In genomic region chr15:63679984-63680925, GRCm38 (mm10) we compare ENCODE assay signal across 16 mouse cellular contexts.
DNase-seq lines count a peak whose midpoint lies in the region; ATAC-seq and TF ChIP-seq lines count a peak whose summit lies in the region.
"Had no signal": no experiment of that assay in that cellular context is flagged by ENCODE, and none has a peak within 500 bp of the region (broad histone marks: within the 10 kb centered on the region; RNA-seq: fewer than 3 reads in every experiment).

No protein-coding gene starts in this region.

- H3K27ac ChIP-seq in lung, embryonic 16.5 days (ENCODE audit: low read length): peak overlapping the region; percentile 54
- 0 out of 2 replicates have a peak overlapping the region, but pooled peaks have one; percentile 8 for H3K27ac ChIP-seq in stomach, embryonic 16.5 days (ENCODE audit: low read length)
- H3K27ac ChIP-seq: heart, embryonic 13.5 days; liver, embryonic 15.5 days had no signal

- H3K4me3 ChIP-seq in lung, embryonic 16.5 days (ENCODE audit: low read length): no peak overlapping the region
- no peak overlapping the region for H3K4me3 ChIP-seq in lung, adult 2 months (replicated peaks; ENCODE audit: extremely low read depth, low read depth, low read length)
- no peak overlapping the region for H3K4me3 ChIP-seq in stomach, embryonic 16.5 days (replicated peaks; ENCODE audit: low read length)
- H3K4me3 ChIP-seq: erythroblast, embryonic 14.5 days; heart, embryonic 13.5 days; liver, embryonic 15.5 days; megakaryocyte, embryonic 14.5 days had no signal

- H3K4me1 ChIP-seq in lung, embryonic 16.5 days (replicated peaks; ENCODE audit: control insufficient read depth, insufficient read depth, low read length): peaks cover 17% of the 10 kb centered on the region
- H3K4me1 ChIP-seq in lung, adult 2 months (ENCODE audit: control insufficient read depth, insufficient read depth, low read length): no peaks in the 10 kb centered on the region
- peaks cover 2% of the 10 kb centered on the region; the same call in 1 of the 2 replicates for H3K4me1 ChIP-seq in stomach, embryonic 16.5 days (ENCODE audit: control insufficient read depth, insufficient read depth, low read length)
- H3K4me1 ChIP-seq: liver, embryonic 15.5 days had no signal

- H3K27me3 ChIP-seq in lung, embryonic 16.5 days (ENCODE audit: control insufficient read depth, insufficient read depth, low read depth, low read length): no peaks in the 10 kb centered on the region
- no peaks in the 10 kb centered on the region for H3K27me3 ChIP-seq in stomach, embryonic 16.5 days (ENCODE audit: control insufficient read depth, insufficient read depth, low read length)
- H3K27me3 ChIP-seq: heart, embryonic 13.5 days; liver, embryonic 15.5 days; megakaryocyte, embryonic 14.5 days; Patski had no signal

- no peak overlapping the region for H3K4me2 ChIP-seq in lung, embryonic 16.5 days (ENCODE audit: low read depth, low read length)
- no peak overlapping the region for H3K4me2 ChIP-seq in stomach, embryonic 16.5 days (ENCODE audit: low read depth, low read length)
- H3K4me2 ChIP-seq: heart, embryonic 13.5 days; liver, embryonic 15.5 days had no signal

- no peaks in the 10 kb centered on the region for H3K9me3 ChIP-seq in lung, embryonic 16.5 days (ENCODE audit: control insufficient read depth, low read length)
- H3K9me3 ChIP-seq in stomach, embryonic 16.5 days (replicated peaks; ENCODE audit: control insufficient read depth, low read length): no peaks in the 10 kb centered on the region
- H3K9me3 ChIP-seq: heart, embryonic 13.5 days; liver, embryonic 15.5 days; megakaryocyte, embryonic 14.5 days had no signal

- H3K9ac ChIP-seq in lung, embryonic 16.5 days (ENCODE audit: low read length): no peak overlapping the region
- no peak overlapping the region for H3K9ac ChIP-seq in stomach, embryonic 16.5 days (ENCODE audit: low read length)
- H3K9ac ChIP-seq: heart, embryonic 13.5 days; liver, embryonic 15.5 days had no signal

- DNase-seq in lung, adult 2 months: no peak
- DNase-seq in left cerebral cortex, postnatal 14 days (ENCODE audit: low spot score in 2 of 2): peak; percentile 12 to 46
- DNase-seq in gastrocnemius, postnatal 25 days: no peak
- DNase-seq: cerebellum, postnatal 36 days; gastrocnemius, postnatal 36 days; kidney, adult 8-10 months; thymus, postnatal 25 days had no signal

- intact Hi-C loops in left cerebral cortex, postnatal 14 days (cut with DNase I): no loop called here

- no peak for TF ChIP-seq POLR2A in lung, adult 2 months (IDR thresholded peaks at IDR 0.05; ENCODE audit: borderline replicate concordance, extremely low read depth, low read depth, low read length)

- no peaks in the 10 kb centered on the region for H3K36me3 ChIP-seq in lung, embryonic 16.5 days (ENCODE audit: control insufficient read depth, insufficient read depth, low read length)
- no peaks in the 10 kb centered on the region for H3K36me3 ChIP-seq in stomach, embryonic 16.5 days (ENCODE audit: control insufficient read depth, insufficient read depth, low read length)
- H3K36me3 ChIP-seq: heart, embryonic 13.5 days; liver, embryonic 15.5 days had no signal

- TF ChIP-seq CTCF in lung, adult 2 months (IDR thresholded peaks at IDR 0.05; ENCODE audit: insufficient read depth, low read length): no peak

- peak; percentile 89 for ATAC-seq in lung, embryonic 16.5 days (ENCODE audit: low read depth)
- ATAC-seq in frontal cortex, adult (ENCODE audit: low TSS enrichment): peak; percentile 96
- ATAC-seq in stomach, embryonic 16.5 days (ENCODE audit: insufficient read depth, low FRiP score): no peak
- ATAC-seq in cerebellum, adult (ENCODE audit: insufficient number of reproducible peaks, low FRiP score, low TSS enrichment): no peak
- ATAC-seq: Patski had no signal

- 35% methylated on average over 3 of the region's 3 CpGs for WGBS in lung, embryonic 16.5 days
- 51% methylated on average over 3 of the region's 3 CpGs for WGBS in lung, adult 2 months
- 59% methylated on average over 3 of the region's 3 CpGs for WGBS in stomach, embryonic 16.5 days

Comparison
In these comparisons a context has a peak if more than half of its experiments do, and no peak if none do; other contexts are left out.
1. ATAC-seq: peak in lung, embryonic 16.5 days (single experiment) and frontal cortex, adult (single experiment); none in stomach, embryonic 16.5 days (single experiment) and cerebellum, adult (single experiment).
2. DNase-seq: peak in left cerebral cortex, postnatal 14 days (2 of 2); none in lung, adult 2 months (single experiment) and gastrocnemius, postnatal 25 days (single experiment).